Mouse (Mus musculus): Measurements from ENCODE around the gene Gm13289. TPM values are rescaled to one million over a fixed set of nuclear protein-coding genes. Genes with fewer than 3 reads are reported as not detected.
A peak's percentile ranks its signal among the peaks of the same experiment; 100 is the strongest.
"Not testable (repeated sequence)": the region's sequence is repeated elsewhere in the genome, so short reads cannot be mapped to it uniquely, and the experiment has no call there.

Gm13289 gene
- polyA plus RNA-seq, 1 experiment from 2014 or later = not detected

DNA sequence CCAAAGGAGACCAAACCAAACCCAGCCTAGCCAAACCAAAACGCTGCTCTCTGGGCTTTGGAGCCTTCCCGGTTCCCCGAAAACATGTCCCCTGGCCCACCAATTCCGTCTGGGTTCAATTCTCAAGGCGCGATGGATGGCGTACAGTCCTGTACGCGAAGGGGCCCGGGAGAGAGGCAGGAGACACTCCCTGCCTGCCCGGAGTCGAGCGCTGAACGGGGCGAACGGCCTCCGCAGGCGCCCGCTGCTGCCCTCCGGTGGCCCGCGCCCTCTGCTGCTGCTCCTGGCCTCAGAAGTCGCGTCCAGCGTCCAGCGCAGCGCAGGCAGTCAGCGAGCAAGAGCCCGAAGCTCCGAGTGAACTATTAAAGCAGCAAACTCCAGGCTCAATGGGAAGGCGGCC lies 5.6 kb downstream of the Gm13289 start:
- not testable (repeated sequence) for H3K4me1 ChIP-seq (replicated peaks; ENCODE audit: control insufficient read depth, insufficient read depth, low read length); H3K9ac ChIP-seq (ENCODE audit: low read depth, low read length); H3K36me3 ChIP-seq (ENCODE audit: control insufficient read depth, insufficient read depth); H3K27me3 ChIP-seq (replicated peaks; ENCODE audit: control insufficient read depth, insufficient read depth, low read length); H3K9me3 ChIP-seq (ENCODE audit: control insufficient read depth); H3K4me3 ChIP-seq (ENCODE audit: low read depth, low read length); ATAC-seq; H3K27ac ChIP-seq (ENCODE audit: low read depth, low read length)
- 0% methylated on average over 3 of the region's 31 CpGs for WGBS
- TF ChIP-seq CTCF (IDR thresholded peaks at IDR 0.05; ENCODE audit: low read depth) = peak; percentile 37
- H3K4me2 ChIP-seq (replicated peaks; ENCODE audit: low read depth) = peak overlapping the region; percentile 51

- no CpG with 5 or more reads among the region's 27 CpGs for WGBS
- not testable (repeated sequence) for H3K27ac ChIP-seq (ENCODE audit: low read depth, low read length); H3K27me3 ChIP-seq (replicated peaks; ENCODE audit: control insufficient read depth, insufficient read depth, low read length); H3K36me3 ChIP-seq (ENCODE audit: control insufficient read depth, insufficient read depth); H3K4me3 ChIP-seq (ENCODE audit: low read depth, low read length); H3K4me1 ChIP-seq (replicated peaks; ENCODE audit: control insufficient read depth, insufficient read depth, low read length); H3K4me2 ChIP-seq (replicated peaks; ENCODE audit: low read depth); H3K9ac ChIP-seq (ENCODE audit: low read depth, low read length); H3K9me3 ChIP-seq (ENCODE audit: control insufficient read depth); ATAC-seq
Measured at GRCm38 (mm10) chr4:88785409-88785808, 8.7 kb downstream of the Gm13289 start, which contains the start of gene Gm13276. TSS of gene Gm13276 (plus strand) at chr4:88785709.

- H3K9ac ChIP-seq (ENCODE audit: low read depth, low read length); H3K27ac ChIP-seq (ENCODE audit: low read depth, low read length); H3K27me3 ChIP-seq (replicated peaks; ENCODE audit: control insufficient read depth, insufficient read depth, low read length); ATAC-seq; H3K9me3 ChIP-seq (ENCODE audit: control insufficient read depth); H3K4me2 ChIP-seq (replicated peaks; ENCODE audit: low read depth); H3K4me1 ChIP-seq (replicated peaks; ENCODE audit: control insufficient read depth, insufficient read depth, low read length); H3K4me3 ChIP-seq (ENCODE audit: low read depth, low read length); H3K36me3 ChIP-seq (ENCODE audit: control insufficient read depth, insufficient read depth): not testable (repeated sequence)
- peak; percentile 60 for TF ChIP-seq CTCF (IDR thresholded peaks at IDR 0.05; ENCODE audit: low read depth)
- no CpG with 5 or more reads among the region's 28 CpGs for whole genome bisulfite sequencing
Measured at GRCm38 (mm10) chr4:88788402-88788801, 11.7 kb downstream of the Gm13289 start, which contains the start of gene Gm13277. TSS of gene Gm13277 (plus strand) at chr4:88788632.

DNA sequence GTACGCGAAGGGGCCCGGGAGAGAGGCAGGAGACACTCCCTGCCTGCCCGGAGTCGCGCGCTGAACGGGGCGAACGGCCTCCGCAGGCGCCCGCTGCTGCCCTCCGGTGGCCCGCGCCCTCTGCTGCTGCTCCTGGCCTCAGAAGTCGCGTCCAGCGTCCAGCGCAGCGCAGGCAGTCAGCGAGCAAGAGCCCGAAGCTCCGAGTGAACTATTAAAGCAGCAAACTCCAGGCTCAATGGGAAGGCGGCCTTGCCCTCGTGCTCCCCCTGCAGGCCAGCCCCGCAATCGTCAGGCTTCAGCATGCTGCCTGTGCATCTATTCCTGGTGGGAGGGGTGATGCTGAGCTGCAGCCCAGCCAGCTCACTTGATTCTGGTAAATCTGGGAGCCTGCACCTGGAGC lies 14.5 kb downstream of the Gm13289 start, which contains the start of gene Gm13278:
TSS of gene Gm13278 (plus strand) at position 301 of the 400 bp plus-strand sequence.
- not testable (repeated sequence) for H3K4me3 ChIP-seq (ENCODE audit: low read depth, low read length); H3K9me3 ChIP-seq (ENCODE audit: control insufficient read depth); H3K9ac ChIP-seq (ENCODE audit: low read depth, low read length); H3K36me3 ChIP-seq (ENCODE audit: control insufficient read depth, insufficient read depth); H3K27me3 ChIP-seq (replicated peaks; ENCODE audit: control insufficient read depth, insufficient read depth, low read length); H3K27ac ChIP-seq (ENCODE audit: low read depth, low read length); H3K4me1 ChIP-seq (replicated peaks; ENCODE audit: control insufficient read depth, insufficient read depth, low read length); H3K4me2 ChIP-seq (replicated peaks; ENCODE audit: low read depth); ATAC-seq
- no CpG with 5 or more reads among the region's 28 CpGs for WGBS

GRCm38 (mm10) chr4:88793936-88794675 lies 17.4 kb downstream of the Gm13289 start, which contains the start of gene Gm13275:
TSS of gene Gm13275 (plus strand) at chr4:88794487.
- ATAC-seq; H3K4me3 ChIP-seq (ENCODE audit: low read depth, low read length); H3K9me3 ChIP-seq (ENCODE audit: control insufficient read depth); H3K27ac ChIP-seq (ENCODE audit: low read depth, low read length); H3K27me3 ChIP-seq (replicated peaks; ENCODE audit: control insufficient read depth, insufficient read depth, low read length); H3K4me2 ChIP-seq (replicated peaks; ENCODE audit: low read depth); H3K4me1 ChIP-seq (replicated peaks; ENCODE audit: control insufficient read depth, insufficient read depth, low read length); H3K36me3 ChIP-seq (ENCODE audit: control insufficient read depth, insufficient read depth); H3K9ac ChIP-seq (ENCODE audit: low read depth, low read length): not testable (repeated sequence)
- peak; percentile 42 for TF ChIP-seq CTCF (IDR thresholded peaks at IDR 0.05; ENCODE audit: low read depth)
- whole genome bisulfite sequencing = 0% methylated on average over 13 of the region's 52 CpGs

GRCm38 (mm10) chr4:88797097-88797496 lies 20.4 kb downstream of the Gm13289 start, which contains the start of gene Gm13279:
TSS of gene Gm13279 (plus strand) at chr4:88797397.
- H3K9me3 ChIP-seq (ENCODE audit: control insufficient read depth); H3K4me3 ChIP-seq (ENCODE audit: low read depth, low read length); H3K27ac ChIP-seq (ENCODE audit: low read depth, low read length); H3K36me3 ChIP-seq (ENCODE audit: control insufficient read depth, insufficient read depth); H3K9ac ChIP-seq (ENCODE audit: low read depth, low read length); H3K27me3 ChIP-seq (replicated peaks; ENCODE audit: control insufficient read depth, insufficient read depth, low read length); H3K4me2 ChIP-seq (replicated peaks; ENCODE audit: low read depth); H3K4me1 ChIP-seq (replicated peaks; ENCODE audit: control insufficient read depth, insufficient read depth, low read length); ATAC-seq: not testable (repeated sequence)
- no CpG with 5 or more reads among the region's 28 CpGs for WGBS

- H3K9ac ChIP-seq (ENCODE audit: low read depth, low read length); H3K4me3 ChIP-seq (ENCODE audit: low read depth, low read length); H3K27ac ChIP-seq (ENCODE audit: low read depth, low read length); H3K4me1 ChIP-seq (replicated peaks; ENCODE audit: control insufficient read depth, insufficient read depth, low read length); ATAC-seq; H3K36me3 ChIP-seq (ENCODE audit: control insufficient read depth, insufficient read depth); H3K27me3 ChIP-seq (replicated peaks; ENCODE audit: control insufficient read depth, insufficient read depth, low read length); H3K4me2 ChIP-seq (replicated peaks; ENCODE audit: low read depth); H3K9me3 ChIP-seq (ENCODE audit: control insufficient read depth): not testable (repeated sequence)
- 0% methylated on average over 2 of the region's 7 CpGs for WGBS
Measured at GRCm38 (mm10) chr4:88799365-88799764, 22.6 kb downstream of the Gm13289 start, which contains the start of gene Gm13285. TSS of gene Gm13285 (plus strand) at chr4:88799665.

DNA sequence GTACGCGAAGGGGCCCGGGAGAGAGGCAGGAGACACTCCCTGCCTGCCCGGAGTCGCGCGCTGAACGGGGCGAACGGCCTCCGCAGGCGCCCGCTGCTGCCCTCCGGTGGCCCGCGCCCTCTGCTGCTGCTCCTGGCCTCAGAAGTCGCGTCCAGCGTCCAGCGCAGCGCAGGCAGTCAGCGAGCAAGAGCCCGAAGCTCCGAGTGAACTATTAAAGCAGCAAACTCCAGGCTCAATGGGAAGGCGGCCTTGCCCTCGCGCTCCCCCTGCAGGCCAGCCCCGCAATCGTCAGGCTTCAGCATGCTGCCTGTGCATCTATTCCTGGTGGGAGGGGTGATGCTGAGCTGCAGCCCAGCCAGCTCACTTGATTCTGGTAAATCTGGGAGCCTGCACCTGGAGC lies 26.2 kb downstream of the Gm13289 start, which contains the start of gene Gm13287:
TSS of gene Gm13287 (plus strand) at position 301 of the 400 bp plus-strand sequence.
- H3K36me3 ChIP-seq (ENCODE audit: control insufficient read depth, insufficient read depth); H3K27ac ChIP-seq (ENCODE audit: low read depth, low read length); H3K4me1 ChIP-seq (replicated peaks; ENCODE audit: control insufficient read depth, insufficient read depth, low read length); H3K4me3 ChIP-seq (ENCODE audit: low read depth, low read length); ATAC-seq; H3K9me3 ChIP-seq (ENCODE audit: control insufficient read depth); H3K27me3 ChIP-seq (replicated peaks; ENCODE audit: control insufficient read depth, insufficient read depth, low read length); H3K4me2 ChIP-seq (replicated peaks; ENCODE audit: low read depth); H3K9ac ChIP-seq (ENCODE audit: low read depth, low read length): not testable (repeated sequence)
- no CpG with 5 or more reads among the region's 29 CpGs for WGBS

DNA sequence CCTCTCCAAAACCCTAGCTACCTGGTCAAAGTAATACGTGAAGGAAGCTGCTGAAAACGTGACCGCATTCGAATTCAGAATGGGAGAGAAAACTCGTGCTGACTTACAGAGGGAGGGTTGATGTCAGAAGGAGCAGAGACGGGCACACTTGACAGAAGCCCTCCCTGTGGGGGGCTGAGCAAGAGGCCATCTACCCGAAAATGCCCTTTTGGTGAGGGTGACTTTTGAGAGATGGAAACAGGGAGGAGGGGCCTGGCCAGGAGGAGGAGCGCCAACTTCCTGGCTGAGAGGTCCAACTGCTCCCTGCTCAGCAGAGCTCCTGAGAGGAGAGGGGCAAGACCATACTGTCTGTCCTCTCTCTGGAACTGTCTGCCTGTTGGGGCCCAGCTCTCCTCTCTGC lies 28.5 kb downstream of the Gm13289 start, which contains the start of gene Gm13288:
TSS of gene Gm13288 (plus strand) at position 301 of the 400 bp plus-strand sequence.
- ATAC-seq; H3K4me2 ChIP-seq (replicated peaks; ENCODE audit: low read depth); H3K9me3 ChIP-seq (ENCODE audit: control insufficient read depth); H3K27ac ChIP-seq (ENCODE audit: low read depth, low read length); H3K4me3 ChIP-seq (ENCODE audit: low read depth, low read length); H3K27me3 ChIP-seq (replicated peaks; ENCODE audit: control insufficient read depth, insufficient read depth, low read length); H3K36me3 ChIP-seq (ENCODE audit: control insufficient read depth, insufficient read depth); H3K9ac ChIP-seq (ENCODE audit: low read depth, low read length); H3K4me1 ChIP-seq (replicated peaks; ENCODE audit: control insufficient read depth, insufficient read depth, low read length): not testable (repeated sequence)
- no CpG with 5 or more reads among the region's 8 CpGs for WGBS

Data from intestine, postnatal 0 days (tissue).